In genomic region chr11:51681324-51681975, GRCm38 (mm10) we compare ENCODE assay signal across 8 mouse cellular contexts. TPM values are rescaled to one million over a fixed set of nuclear protein-coding genes. Genes with fewer than 3 reads are reported as not detected.
DNase-seq lines count a peak whose midpoint lies in the region; ATAC-seq and TF ChIP-seq lines count a peak whose summit lies in the region.

No protein-coding gene starts in this region.

- TF ChIP-seq CTCF in cortical plate, adult 2 months (IDR thresholded peaks at IDR 0.05; ENCODE audit: extremely low read depth, insufficient read depth, low read length) = peak; percentile 97
- peak; percentile 98 for TF ChIP-seq CTCF in kidney, adult 2 months (conservative IDR thresholded peaks at IDR 0.05; ENCODE audit: insufficient read depth, insufficient read length, low read depth, low read length)

- no peaks in the 10 kb centered on the region for H3K27me3 ChIP-seq in kidney, adult 2 months (replicated peaks; ENCODE audit: control insufficient read depth, insufficient read depth, low read length)
- no peaks in the 10 kb centered on the region for H3K27me3 ChIP-seq in limb, embryonic 11.5 days (ENCODE audit: control insufficient read depth, insufficient read depth, low read length)
- no peaks in the 10 kb centered on the region for H3K27me3 ChIP-seq in stomach, embryonic 14.5 days (ENCODE audit: control insufficient read depth, insufficient read depth, low read length)

- no peaks in the 10 kb centered on the region for H3K9me3 ChIP-seq in limb, embryonic 11.5 days (ENCODE audit: control insufficient read depth, low read length)
- no peaks in the 10 kb centered on the region for H3K9me3 ChIP-seq in stomach, embryonic 14.5 days (ENCODE audit: control insufficient read depth, low read depth, low read length)

- ATAC-seq in granulocyte monocyte progenitor cell, adult 5-6 weeks (replicated peaks; ENCODE audit: poor library complexity, severe bottlenecking) = peak; percentile 75
- ATAC-seq in limb, embryonic 11.5 days (ENCODE audit: insufficient number of reproducible peaks, low FRiP score, low TSS enrichment, low read depth) = no peak
- peak; percentile 80 for ATAC-seq in monocyte, adult 5-6 weeks (replicated peaks; ENCODE audit: insufficient number of reproducible peaks, low FRiP score, low TSS enrichment, poor library complexity, severe bottlenecking)
- no peak for ATAC-seq in stomach, embryonic 14.5 days (ENCODE audit: insufficient number of reproducible peaks, insufficient read depth, low FRiP score, low read depth)

- no peak for TF ChIP-seq POLR2A in cortical plate, adult 2 months (IDR thresholded peaks at IDR 0.05; ENCODE audit: extremely low read depth, insufficient read depth, low read length)
- TF ChIP-seq POLR2A in kidney, adult 2 months (IDR thresholded peaks at IDR 0.05; ENCODE audit: low read depth, low read length) = no peak

- no peaks in the 10 kb centered on the region for H3K4me1 ChIP-seq in cortical plate, adult 2 months (ENCODE audit: control insufficient read depth, insufficient read depth, low read length)
- H3K4me1 ChIP-seq in kidney, adult 2 months (ENCODE audit: control insufficient read depth, insufficient read depth, low read length) = peaks cover 3% of the 10 kb centered on the region; the same call in 1 of the 2 replicates
- H3K4me1 ChIP-seq in limb, embryonic 11.5 days (ENCODE audit: control insufficient read depth, insufficient read depth, low read length) = no peaks in the 10 kb centered on the region
- no peaks in the 10 kb centered on the region for H3K4me1 ChIP-seq in stomach, embryonic 14.5 days (ENCODE audit: control insufficient read depth, insufficient read depth, low read length)

- no peaks in the 10 kb centered on the region for H3K36me3 ChIP-seq in kidney, adult 2 months (ENCODE audit: control insufficient read depth, insufficient read depth, low read length)
- no peaks in the 10 kb centered on the region for H3K36me3 ChIP-seq in limb, embryonic 11.5 days (ENCODE audit: control insufficient read depth, insufficient read depth, low read length)
- peaks cover 4% of the 10 kb centered on the region; the same call in 1 of the 2 replicates for H3K36me3 ChIP-seq in stomach, embryonic 14.5 days (ENCODE audit: control insufficient read depth, insufficient read depth, low read length)

- DNase-seq in 3T3-L1 (ENCODE audit: low read depth, low spot score) = peak; percentile 88
- peak; percentile 93 for DNase-seq in adipocyte (ENCODE audit: low spot score)
- DNase-seq in kidney, adult 2 months = peak; percentile 92
- DNase-seq in limb, embryonic 11.5 days (ENCODE audit: low spot score) = peak; percentile 94

- H3K4me2 ChIP-seq in limb, embryonic 11.5 days (ENCODE audit: low read depth, severe bottlenecking) = no peak overlapping the region
- 0 out of 2 replicates have a peak overlapping the region, but pooled peaks have one; percentile 16 for H3K4me2 ChIP-seq in stomach, embryonic 14.5 days (replicated peaks; ENCODE audit: low read depth, low read length)

- H3K9ac ChIP-seq in limb, embryonic 11.5 days (ENCODE audit: low read length) = no peak overlapping the region
- H3K9ac ChIP-seq in stomach, embryonic 14.5 days (replicated peaks; ENCODE audit: low read depth, low read length) = no peak overlapping the region

- no peak overlapping the region for H3K27ac ChIP-seq in cortical plate, adult 2 months (ENCODE audit: insufficient read depth, low read length)
- no peak overlapping the region; the same call in 1 of the 2 replicates for H3K27ac ChIP-seq in kidney, adult 2 months (ENCODE audit: insufficient read depth, low read depth, low read length)
- no peak overlapping the region for H3K27ac ChIP-seq in limb, embryonic 11.5 days (replicated peaks; ENCODE audit: low read depth, low read length)
- no peak overlapping the region for H3K27ac ChIP-seq in stomach, embryonic 14.5 days (ENCODE audit: low read length)

- no peak overlapping the region for H3K4me3 ChIP-seq in cortical plate, adult 2 months (ENCODE audit: insufficient read depth, low read length)
- no peak overlapping the region for H3K4me3 ChIP-seq in kidney, adult 2 months (ENCODE audit: insufficient read depth, low read depth, low read length)
- H3K4me3 ChIP-seq in limb, embryonic 11.5 days (ENCODE audit: low read depth, low read length) = no peak overlapping the region
- no peak overlapping the region for H3K4me3 ChIP-seq in stomach, embryonic 14.5 days (ENCODE audit: low read depth, low read length)

- 28% methylated on average over 13 of the region's 13 CpGs for WGBS in kidney, adult 2 months
- 34% methylated on average over 13 of the region's 13 CpGs for WGBS in limb, embryonic 11.5 days
- 36% methylated on average over 13 of the region's 13 CpGs for WGBS in stomach, embryonic 14.5 days

RNA-seq across cellular contexts. Expression of gene 0610009B22Rik, which starts 7.2 kb away (rescaled TPM):
- 37.7 and 41.1 TPM in 2 replicates for polyA plus RNA-seq in cortical plate, adult 2 months (2012; rRNA removed)
- 22.4 and 33.5 TPM in 2 replicates for total RNA-seq in granulocyte monocyte progenitor cell, adult 5-6 weeks (2014; fragmentation: Nextera tagmentation)
- total RNA-seq in granulocyte monocyte progenitor cell, adult 5-6 weeks (2017) = 14.7 and 17.5 TPM in 2 replicates
- polyA plus RNA-seq in kidney, adult 2 months (2012; rRNA removed) = 30.5 and 41.0 TPM in 2 replicates
- 89.1 and 95.4 TPM in 2 replicates for polyA plus RNA-seq in limb, embryonic 11.5 days (2014; fragmentation: Nextera tagmentation; extraction: Ambion mirVana)
- total RNA-seq in monocyte, adult 5-6 weeks (2017) = 8.8 to 10.1 TPM (median 8.9 TPM) in 3 replicates
- 78.1 and 89.0 TPM in 2 replicates for polyA plus RNA-seq in stomach, embryonic 14.5 days (2014; fragmentation: Nextera tagmentation; extraction: Ambion mirVana)

RNA-seq across cellular contexts. Expression of gene D930048N14Rik, which starts 30.7 kb away (rescaled TPM):
- polyA plus RNA-seq in cortical plate, adult 2 months (2012; rRNA removed) = 5.3 and 6.0 TPM in 2 replicates
- 0.81 TPM in 1 of 2 replicates, not detected in the other for total RNA-seq in granulocyte monocyte progenitor cell, adult 5-6 weeks (2014; fragmentation: Nextera tagmentation)
- total RNA-seq in granulocyte monocyte progenitor cell, adult 5-6 weeks (2017) = 0.15 TPM in 1 of 2 replicates, not detected in the other
- polyA plus RNA-seq in kidney, adult 2 months (2012; rRNA removed) = 10.7 and 13.7 TPM in 2 replicates
- 2.4 and 2.5 TPM in 2 replicates for polyA plus RNA-seq in limb, embryonic 11.5 days (2014; fragmentation: Nextera tagmentation; extraction: Ambion mirVana)
- 0.43 to 2.0 TPM (median 0.57 TPM) in 3 replicates for total RNA-seq in monocyte, adult 5-6 weeks (2017)
- 5.2 and 6.3 TPM in 2 replicates for polyA plus RNA-seq in stomach, embryonic 14.5 days (2014; fragmentation: Nextera tagmentation; extraction: Ambion mirVana)

RNA-seq across cellular contexts. Expression of gene N4bp3, which starts 30.8 kb away (rescaled TPM):
- polyA plus RNA-seq in cortical plate, adult 2 months (2012; rRNA removed) = 9.1 and 10.2 TPM in 2 replicates
- total RNA-seq in granulocyte monocyte progenitor cell, adult 5-6 weeks (2014; fragmentation: Nextera tagmentation) = 1.4 TPM in 1 of 2 replicates, not detected in the other
- 1.5 and 2.6 TPM in 2 replicates for total RNA-seq in granulocyte monocyte progenitor cell, adult 5-6 weeks (2017)
- polyA plus RNA-seq in kidney, adult 2 months (2012; rRNA removed) = 11.8 and 13.6 TPM in 2 replicates
- 14.3 and 18.2 TPM in 2 replicates for polyA plus RNA-seq in limb, embryonic 11.5 days (2014; fragmentation: Nextera tagmentation; extraction: Ambion mirVana)
- total RNA-seq in monocyte, adult 5-6 weeks (2017) = 1.4 to 6.3 TPM (median 3.3 TPM) in 3 replicates
- polyA plus RNA-seq in stomach, embryonic 14.5 days (2014; fragmentation: Nextera tagmentation; extraction: Ambion mirVana) = 12.7 and 13.4 TPM in 2 replicates

RNA-seq across cellular contexts. Expression of gene Rmnd5b, which starts 45.8 kb away (rescaled TPM):
- polyA plus RNA-seq in cortical plate, adult 2 months (2012; rRNA removed) = 80.3 and 81.2 TPM in 2 replicates
- total RNA-seq in granulocyte monocyte progenitor cell, adult 5-6 weeks (2014; fragmentation: Nextera tagmentation) = 17.9 and 19.2 TPM in 2 replicates
- total RNA-seq in granulocyte monocyte progenitor cell, adult 5-6 weeks (2017) = 12.8 and 14.1 TPM in 2 replicates
- polyA plus RNA-seq in kidney, adult 2 months (2012; rRNA removed) = 46.6 and 52.9 TPM in 2 replicates
- polyA plus RNA-seq in limb, embryonic 11.5 days (2014; fragmentation: Nextera tagmentation; extraction: Ambion mirVana) = 38.1 and 40.8 TPM in 2 replicates
- 10.3 to 23.0 TPM (median 13.5 TPM) in 3 replicates for total RNA-seq in monocyte, adult 5-6 weeks (2017)
- 42.6 and 47.8 TPM in 2 replicates for polyA plus RNA-seq in stomach, embryonic 14.5 days (2014; fragmentation: Nextera tagmentation; extraction: Ambion mirVana)

Comparison
In these comparisons a context has a peak if more than half of its experiments do, and no peak if none do; other contexts are left out.
1. ATAC-seq: peak in granulocyte monocyte progenitor cell, adult 5-6 weeks (single experiment) and monocyte, adult 5-6 weeks (single experiment); none in limb, embryonic 11.5 days (single experiment) and stomach, embryonic 14.5 days (single experiment).
2. Peak in every context shown above with its lines, with median percentiles within 50 percentile points of each other: DNase-seq.